Mouse (Mus musculus) Muller cell, postnatal 12 days (primary cell): ENCODE data around the gene Dlgap5.

Experiments
- DNase-seq: peaks from one replicate; pipeline ENCODE4 v3.0.0-alpha.2; 2015; ENCODE audit errors: inconsistent ontology term

Gene Dlgap5

DNA sequence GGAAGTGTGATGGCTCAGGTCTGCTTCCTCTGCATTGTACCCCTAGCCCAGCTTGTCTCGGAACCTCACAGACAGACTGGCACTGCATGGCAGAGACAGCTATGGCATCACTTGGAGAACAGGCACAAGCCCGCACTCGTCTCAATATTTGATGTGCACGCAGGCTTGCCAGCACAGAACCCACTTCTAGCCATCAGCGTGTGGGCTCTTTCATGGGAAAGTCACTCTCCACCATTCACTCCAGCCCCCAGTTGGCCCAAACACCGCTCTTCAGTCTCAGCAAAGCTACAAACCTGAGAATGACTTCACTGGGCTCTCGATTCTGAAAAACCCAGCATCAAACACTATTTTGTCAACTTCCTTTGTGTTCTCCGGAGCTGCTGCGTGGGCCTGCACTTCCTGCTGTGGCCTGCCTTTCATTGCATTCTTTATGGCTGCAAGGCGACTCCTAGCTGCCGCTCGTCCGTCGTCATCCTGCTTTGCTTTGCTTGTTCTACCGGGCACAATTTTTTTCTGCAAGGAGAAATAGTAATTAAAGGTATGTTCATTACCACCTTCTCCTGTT lies 22.7 kb downstream of the Dlgap5 start:
- no peak for DNase-seq

DNA sequence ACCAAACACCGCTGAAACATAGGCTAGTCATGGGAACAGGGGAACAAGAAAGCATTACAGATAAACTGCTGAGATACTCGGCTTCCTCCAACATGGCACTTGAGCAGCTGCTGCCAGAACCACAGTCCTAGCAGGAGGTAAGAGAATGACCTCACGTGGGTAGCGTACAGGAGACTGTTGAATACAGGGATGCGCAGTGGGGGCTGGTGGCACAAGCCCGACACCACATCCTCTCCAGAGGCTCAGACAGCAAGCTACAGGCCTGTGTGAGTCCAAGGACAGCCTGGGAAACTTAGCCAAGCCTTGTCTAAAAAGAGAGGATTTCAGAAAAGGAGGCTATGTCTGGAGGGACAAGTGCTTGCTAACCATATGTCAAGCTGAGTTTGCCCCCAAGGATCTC lies 23.2 kb downstream of the Dlgap5 start:
- no peak for DNase-seq

DNA sequence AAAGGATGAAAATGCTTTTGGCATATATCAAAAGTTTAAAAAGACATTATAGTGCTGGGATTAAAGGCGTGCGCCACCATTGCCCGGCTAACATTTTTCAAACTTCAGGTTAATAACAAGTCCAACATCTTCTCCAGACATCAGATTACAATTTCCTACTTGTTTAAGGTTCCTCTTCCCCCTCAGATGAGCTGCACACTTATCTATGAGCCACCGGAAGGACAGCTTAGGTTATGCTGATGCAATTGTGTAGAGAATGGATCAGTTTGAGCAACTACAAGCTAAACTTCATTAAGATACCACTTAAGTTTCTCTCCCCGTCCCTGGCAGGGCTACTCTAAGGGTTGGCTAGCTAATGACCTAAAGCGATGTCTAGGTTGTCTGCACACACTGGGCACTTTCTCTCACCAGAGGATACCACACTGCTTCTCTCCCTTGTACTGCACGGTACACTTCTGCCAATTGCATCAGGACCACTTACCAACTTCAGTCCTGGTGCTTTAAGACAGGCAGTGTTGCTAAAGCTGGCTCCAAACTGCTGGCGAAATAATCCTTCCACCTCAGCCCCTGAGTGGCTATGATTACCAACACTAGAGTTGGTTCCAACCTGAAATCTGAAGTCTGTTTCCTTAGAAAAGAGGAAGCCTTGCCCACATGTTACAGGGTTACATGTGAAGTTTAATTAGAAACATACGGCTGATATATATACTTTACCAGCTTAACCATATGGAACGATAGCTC lies 24.7 kb downstream of the Dlgap5 start:
- DNase-seq: no peak

DNA sequence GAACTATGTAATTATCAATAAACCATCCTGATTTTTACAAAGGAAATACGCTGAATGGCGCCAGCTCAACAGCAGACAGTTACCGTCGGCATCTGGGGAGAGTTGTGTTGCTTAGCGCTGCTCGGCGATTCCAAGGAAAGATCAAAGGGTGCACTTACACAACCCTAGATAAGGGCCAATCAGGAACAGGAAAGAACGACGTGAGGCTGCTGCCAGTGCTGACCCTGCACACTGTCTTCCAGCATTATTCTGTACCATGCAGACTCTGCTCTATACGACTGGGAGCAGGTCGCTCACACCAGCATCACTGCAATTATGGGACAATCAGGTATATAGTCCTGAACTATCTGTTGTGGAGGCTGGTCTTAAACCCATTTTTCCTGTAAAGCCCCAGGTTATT lies 32.1 kb downstream of the Dlgap5 start:
- no peak for DNase-seq

DNA sequence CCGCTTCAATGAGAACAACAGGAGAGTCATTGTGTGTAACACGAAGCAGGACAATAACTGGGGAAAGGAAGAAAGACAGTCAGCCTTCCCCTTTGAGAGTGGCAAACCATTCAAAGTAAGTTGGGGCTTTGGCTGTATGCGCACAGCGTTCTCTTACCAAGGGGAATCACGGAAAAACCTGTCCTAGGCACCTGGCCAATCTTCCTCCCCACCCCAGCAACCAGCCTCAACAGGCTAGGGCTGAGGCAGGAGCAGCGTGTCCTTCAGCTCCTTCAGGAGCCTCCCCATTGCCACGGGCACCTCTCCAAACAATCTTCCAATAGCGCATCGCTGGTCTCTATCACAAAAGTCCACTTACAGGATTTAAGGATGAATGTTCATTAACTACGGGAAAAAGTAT lies 33.6 kb downstream of the Dlgap5 start:
- DNase-seq: no peak

DNA sequence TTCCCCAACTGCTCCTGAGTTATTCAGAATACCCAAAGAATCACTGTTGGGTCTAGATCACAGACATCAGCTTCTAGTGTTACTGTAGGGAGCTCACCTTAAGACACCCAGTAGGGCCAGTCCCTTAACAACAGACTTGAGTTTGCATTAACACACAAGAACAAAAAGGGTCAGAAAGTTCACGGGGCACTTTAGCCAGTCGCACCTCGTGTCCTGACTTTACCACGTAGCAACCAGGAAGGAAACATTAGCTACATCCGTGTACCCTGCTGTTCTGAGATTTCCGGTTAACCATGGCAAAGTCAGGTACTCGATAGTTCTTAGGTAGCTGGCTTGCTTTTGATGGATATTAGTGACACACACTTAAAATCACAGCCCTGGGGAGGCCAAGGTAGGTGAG lies 34.3 kb downstream of the Dlgap5 start:
- no peak for DNase-seq

DNA sequence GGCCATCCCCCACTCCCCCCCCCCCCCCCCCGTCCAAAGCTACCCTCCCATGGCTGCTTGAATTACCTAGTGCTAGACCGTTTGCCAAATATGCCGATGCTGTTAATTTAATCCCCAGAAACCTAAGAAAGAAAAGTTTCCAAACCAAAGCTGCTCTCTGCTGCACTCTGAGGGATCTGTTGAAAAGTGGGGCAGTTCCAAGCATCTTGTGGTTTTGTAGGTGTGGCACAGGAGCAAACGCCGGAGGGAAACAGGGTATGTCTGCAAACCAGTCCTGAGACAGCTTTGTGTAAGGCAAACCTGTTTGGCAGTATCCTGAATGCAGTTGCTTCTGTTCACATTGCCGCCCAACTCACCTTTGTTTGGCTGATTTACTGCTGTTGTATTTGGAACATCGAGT lies 39.9 kb downstream of the Dlgap5 start:
- DNase-seq: no peak

DNA sequence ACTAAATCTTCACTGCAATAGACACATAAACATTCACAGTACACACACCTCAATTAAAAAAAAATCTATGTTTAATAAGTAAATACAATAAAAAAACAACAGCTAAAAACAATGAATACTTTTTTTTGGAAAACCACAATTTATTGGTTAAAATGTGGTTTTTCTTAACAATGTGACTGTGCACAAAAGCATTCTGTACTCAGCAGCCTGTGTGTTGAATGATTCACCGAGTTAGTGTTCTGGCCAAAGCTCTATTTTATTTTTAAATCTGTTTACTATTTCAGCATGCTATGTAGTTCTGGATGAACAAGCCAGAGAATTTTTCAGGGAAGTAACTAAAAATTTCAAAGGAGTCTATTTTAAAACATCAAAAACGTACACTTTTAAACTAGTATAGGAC lies 41.7 kb downstream of the Dlgap5 start:
- DNase-seq: peak; percentile 82

DNA sequence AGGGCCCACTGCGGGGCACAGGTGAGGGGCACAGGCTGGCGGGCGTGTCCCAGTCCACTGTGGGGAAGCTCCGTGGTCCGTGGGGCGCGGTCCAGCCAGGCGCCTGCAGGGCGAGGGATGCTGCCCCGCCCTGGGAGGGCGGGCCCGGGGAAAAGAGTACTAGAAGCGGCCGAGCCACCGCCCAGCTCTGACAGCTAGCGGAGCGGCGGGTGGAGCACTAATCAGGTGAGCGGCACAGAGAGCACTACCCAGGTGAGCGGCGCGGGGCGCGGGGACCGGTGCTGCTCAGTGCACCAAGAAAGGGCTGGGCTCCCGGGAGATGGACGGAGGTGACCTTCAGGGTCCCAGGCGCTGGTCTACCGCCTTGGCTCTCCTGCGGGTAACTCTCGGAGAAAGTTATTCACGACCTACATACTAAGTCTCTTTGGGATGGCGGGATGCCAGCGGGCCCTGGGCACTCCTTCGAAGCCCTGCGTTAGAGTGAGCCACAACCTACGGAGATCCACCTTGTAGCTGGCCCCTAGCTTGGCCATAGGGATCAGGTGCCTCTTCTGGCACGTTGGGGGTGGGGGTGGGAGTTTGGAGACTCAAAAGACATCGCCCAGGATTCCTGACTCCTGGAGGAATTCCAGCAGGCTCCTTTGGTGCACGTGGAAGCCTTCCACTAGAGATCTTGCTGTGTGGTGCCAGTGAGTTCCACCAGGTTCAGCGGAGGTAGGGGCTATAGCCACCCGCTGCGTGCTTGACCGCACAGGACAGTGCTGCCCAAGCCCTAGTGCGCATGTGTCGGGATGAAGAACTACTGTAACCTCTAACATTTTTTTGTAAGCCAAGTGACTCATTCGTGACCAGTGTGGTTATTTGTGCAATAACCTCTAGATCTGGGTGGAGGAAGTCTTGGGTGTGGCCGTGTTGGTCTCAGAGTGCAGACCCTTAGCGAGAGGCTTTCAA lies 44.2 kb downstream of the Dlgap5 start:
- DNase-seq: peak; percentile 54

DNA sequence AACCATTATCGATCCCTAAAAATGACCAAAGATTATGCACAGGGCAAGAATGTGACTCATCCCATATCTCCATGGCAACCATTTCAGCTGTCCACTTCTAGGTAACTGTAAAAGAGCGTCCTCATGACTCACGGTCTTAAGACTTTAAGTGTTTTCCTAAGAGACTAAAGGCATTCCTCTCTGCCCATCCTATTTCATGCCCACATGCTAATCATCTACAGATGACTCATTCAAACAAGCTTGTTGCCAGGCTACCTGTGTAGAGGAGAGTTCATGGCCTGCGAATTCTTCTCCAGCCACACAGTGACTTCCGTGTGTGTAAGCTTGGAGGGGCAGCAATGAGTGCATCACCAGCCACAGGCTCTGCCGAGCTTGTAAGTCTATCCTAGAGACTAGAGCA lies 46.5 kb downstream of the Dlgap5 start:
- DNase-seq: peak; percentile 83

DNA sequence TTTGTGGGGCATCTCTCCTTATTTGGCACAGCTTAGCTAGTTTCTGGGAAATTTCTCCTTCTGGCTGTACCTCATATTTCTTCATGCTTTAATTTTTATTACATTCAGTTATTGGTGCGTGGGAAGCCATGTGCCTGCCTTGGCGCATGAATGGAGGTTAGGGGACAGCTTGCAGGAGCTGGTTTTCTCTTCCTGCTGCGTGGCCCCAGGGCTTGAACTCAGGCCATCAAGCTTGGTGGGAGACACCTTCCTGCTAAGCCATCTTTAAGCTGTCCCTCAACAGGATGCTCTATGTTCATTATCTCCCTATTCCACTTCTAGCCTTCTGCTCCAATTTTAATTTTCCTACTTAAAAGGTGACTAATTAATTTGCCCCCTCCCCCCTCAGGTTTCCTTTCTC lies 47.4 kb downstream of the Dlgap5 start:
- DNase-seq: no peak

DNA sequence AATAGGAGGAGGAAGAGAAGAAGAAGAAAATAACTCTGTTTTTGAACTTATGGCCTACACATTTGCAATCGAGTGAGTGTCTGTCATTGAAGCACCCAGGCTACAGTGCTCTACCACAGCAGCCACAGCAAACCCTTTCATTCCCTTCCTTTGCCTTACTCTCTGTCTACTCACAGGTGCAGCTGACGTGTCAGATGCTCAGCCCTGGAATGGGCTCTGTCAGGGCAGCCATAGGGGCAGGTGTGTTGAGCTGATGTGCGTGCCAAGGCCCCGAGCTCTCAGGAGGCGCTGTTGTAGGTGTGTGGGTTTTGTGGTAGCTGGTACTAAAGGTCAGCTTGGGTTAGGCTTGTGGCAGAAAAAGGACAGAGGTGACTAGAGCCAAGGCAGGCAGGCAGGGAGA lies 48.5 kb downstream of the Dlgap5 start:
- DNase-seq: no peak

DNA sequence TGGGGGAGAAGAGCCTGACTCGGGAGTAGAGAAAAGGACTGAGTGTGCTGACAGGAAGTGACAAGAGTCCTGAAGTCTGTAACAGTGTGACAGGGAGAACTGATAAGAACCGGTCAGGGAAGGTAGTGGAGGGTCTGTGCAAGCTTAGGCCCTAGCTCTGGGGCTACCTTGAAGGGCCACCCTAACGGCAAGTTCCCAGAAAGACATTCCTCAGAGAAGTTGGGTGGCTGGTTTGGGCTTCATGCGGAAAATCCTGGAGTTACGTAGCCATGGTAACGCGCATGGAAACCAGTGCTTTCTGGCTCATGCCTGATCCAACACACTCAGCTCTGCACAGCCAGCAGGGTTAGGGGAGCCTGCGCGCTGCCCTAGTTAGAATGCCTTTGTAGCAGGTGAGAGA lies 50.7 kb downstream of the Dlgap5 start, which contains the start of gene Lgals3:
Lgals3 (plus strand) TSS at position 291 of the 400 bp plus-strand sequence.
- DNase-seq: peak; percentile 81

DNA sequence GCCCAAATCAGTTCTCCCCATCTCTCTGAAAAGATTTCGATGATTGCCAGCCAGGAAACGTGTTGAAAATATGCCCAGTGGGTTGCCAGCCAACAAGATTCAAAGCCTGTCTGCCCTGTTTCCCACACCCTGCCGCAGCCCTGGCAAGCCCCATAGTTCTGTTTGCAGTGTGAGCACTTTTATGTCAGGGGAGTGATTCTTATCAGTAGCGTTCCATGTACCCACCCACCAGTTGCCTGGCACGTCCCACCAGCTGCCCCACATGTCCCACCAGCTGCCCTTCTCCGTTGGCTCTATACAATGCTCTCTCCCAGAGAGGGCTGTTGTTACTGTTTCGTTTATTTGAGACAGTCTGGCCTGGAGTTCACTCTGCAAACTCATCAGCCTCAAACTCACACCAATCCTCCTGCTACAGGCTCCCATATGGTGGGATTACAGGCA lies 51.3 kb downstream of the Dlgap5 start:
- DNase-seq: peak; percentile 82

DNA sequence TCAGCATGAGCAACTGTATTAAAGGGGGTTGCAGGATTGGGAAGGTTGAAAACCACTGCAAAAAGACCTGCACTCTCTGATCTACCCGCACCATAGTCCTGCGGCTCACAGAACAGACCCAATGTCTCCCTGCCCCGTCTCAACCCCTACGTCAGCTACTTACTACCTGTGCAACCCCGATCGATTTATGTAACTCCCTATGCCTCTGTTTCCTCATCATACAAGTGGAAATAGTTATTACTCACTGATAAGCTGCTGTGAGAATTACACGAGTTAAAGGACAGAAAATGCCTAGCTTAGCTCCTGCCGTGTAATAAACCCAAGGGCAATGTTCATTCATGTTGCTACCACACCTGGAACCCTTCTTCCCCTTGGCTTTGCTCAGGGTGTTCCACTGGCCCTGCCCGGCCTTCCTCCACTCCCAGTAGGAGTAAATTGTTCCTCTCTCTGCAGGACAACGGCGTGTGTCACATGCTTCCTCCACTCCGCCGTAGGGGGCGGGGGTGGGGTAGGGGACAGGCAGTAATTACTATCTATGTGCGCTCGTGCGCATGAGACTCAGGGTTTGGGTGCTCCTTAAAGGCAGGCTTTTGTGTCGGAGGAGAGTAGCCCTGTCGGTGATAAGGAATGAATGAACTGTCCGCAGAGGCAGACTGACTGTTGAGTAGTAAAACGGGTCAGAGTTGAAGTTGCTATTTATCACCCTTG lies 53.3 kb downstream of the Dlgap5 start:
- no peak for DNase-seq

DNA sequence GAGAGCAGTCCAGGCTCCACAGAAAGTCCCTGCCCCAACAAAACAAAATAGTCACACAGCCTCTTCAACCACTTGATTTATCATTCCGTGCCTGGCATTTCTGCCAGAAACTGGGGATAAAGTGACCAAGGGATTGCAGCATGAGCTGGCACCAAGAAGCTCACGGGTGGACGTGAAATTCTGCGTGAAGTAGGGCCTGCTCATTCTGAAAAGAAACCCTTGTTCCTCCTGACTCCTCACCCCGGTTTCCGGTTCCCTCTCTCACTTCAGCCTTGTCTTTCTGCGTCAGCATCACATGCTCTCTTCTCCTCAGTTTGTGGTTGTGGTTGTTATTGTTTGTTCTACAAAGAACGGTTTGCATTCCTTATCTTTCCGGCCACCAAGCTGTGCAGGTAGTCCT lies 56.3 kb downstream of the Dlgap5 start:
- DNase-seq: peak; percentile 31

DNA sequence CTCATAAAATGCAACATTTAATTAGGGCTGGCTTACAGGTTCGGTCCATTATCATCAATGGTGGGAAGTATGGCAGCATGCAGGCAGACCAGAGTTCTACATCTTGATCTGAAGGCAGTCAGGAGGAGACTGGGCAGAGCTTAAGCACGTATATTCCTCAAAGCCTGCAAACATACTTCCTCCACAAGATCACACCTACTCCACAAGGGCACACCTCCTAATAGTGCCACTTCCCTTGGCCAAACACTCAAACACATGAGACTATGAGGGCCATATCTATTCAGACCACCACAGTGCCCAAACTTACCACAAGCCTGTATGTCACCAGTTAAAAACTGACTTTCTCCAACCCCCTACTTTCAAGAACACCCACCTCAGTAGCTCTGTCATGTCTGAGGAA lies 56.8 kb downstream of the Dlgap5 start:
- DNase-seq: no peak

DNA sequence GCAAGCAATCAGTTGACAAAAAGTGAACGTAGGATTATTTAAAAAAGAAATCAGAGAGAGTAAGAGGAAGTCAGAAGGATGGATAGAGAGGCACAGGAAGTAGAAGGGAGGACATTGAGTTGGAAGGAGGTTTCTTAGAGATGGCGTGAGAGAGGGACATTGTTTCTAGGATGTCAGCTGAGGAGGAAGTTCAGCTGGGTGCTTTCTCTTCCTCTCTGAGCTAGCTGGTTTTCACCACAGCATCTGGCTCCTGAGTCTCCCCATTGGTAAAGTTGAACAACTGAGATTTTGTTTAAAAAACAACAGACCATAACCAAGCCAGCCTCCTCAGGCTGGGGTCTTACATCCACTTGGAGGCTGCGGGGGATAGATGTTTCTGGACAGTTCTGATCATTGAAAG lies 58.6 kb downstream of the Dlgap5 start:
- no peak for DNase-seq

DNA sequence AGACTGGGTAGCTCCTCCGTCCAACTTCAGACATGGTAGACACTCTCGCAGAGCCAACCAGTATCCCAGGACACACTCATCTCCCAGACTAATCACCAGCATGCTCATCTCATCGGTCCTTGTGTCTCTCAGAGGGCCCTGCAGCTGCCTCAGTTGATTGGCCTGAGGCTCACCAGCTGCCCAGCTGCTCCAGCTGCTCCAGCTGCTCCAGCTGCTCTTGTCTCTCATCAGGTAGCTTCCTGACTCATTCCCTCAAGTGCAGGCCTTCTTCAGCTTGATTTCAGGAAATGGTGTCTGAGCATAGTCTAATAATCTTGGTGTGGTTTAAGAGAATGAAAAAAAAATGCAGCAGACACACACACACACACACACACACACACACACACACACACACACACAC lies 61.6 kb downstream of the Dlgap5 start:
- DNase-seq: no peak

DNA sequence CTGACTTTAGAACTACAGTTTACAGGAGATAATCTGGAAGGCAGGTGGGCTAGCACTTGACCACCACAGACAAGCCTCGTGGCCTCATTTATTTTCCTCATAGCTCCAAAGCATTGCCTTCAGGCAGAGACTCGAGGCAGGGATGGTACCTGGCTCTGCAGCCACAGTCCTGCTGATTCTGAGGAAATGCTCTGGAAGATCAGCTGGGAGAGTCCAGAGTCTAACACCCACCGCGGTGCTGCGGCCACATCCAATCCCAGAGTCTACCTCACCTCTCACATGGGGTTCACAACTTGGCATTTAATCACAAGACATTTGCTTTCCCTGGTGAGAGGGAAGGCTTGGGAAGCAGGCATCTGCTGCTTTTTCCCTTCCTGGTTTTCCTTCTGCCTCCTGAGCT lies 63.3 kb downstream of the Dlgap5 start:
- no peak for DNase-seq

DNA sequence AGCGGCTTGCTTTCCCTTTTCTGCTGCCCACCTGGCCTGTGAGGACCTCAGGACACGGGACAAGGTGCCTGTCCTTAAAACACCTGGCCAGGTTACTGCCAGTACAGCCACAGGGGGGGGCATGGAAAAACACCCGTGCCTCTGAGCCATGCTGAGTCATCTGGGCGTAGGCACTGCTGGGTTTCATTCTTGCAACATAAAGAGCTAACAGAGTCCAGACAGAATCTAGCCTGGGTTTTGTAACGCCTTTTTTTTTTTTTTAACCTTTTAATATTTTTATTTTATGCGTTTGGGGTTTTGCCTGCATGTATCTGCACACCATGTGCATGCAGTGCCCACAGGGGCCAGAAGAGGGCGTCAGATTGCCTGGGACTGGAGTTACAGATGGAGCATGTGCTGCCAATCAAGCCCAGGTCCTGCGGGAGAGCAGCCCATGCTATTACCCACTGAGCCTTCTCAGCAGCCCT lies 64.1 kb downstream of the Dlgap5 start:
- no peak for DNase-seq

DNA sequence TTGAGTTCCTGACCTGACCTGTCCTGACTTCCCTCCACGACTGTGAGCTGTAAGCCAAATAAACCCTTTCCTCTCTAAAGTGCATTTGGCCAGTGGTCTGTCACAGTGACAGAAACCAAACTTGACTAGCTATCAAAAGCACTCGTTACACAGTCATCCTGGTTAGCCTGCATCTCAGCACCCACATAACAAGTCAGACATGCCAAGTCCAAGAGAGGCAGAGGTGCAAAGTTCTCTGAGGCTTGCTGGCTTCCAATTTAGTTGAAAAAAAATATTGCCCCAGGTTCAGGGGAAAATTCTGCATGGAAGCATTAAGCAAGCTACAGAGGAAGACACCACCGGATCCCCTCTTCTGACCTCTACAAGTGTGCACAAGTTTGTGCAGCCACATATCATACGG lies 65.0 kb downstream of the Dlgap5 start:
- DNase-seq: no peak
